Mouse (Mus musculus): ENCODE data around the gene Lsm11. TPM values are rescaled to one million over a fixed set of nuclear protein-coding genes. Genes with fewer than 3 reads are reported as not detected.
A peak's percentile ranks its signal among the peaks of the same experiment; 100 is the strongest.

Gene Lsm11
- polyA plus RNA-seq, 1 experiment from 2014 or later = 5.9 TPM

DNA sequence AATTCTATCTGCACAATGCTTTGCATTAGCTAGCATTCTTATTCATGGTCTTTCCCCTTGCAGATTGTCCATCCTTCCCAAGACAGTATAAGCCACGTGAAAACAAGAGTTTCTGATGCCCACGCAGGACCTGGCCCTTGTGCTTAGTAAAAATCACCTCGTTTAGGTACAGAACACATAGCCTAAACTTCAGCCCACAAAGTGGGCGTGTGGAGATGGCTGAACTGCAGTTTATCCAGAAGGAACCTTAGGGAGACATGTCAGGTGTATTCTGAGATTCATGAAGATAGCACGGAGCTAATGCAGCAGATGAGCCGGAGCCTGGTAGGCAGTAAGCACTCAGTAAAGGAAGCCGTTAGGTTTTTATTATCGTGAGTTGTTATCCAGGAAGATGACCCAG is 23.7 kb downstream of the Lsm11 start:
- H3K4me1 ChIP-seq = peaks cover 28% of the 10 kb centered on the region
- no peaks in the 10 kb centered on the region for H3K36me3 ChIP-seq (replicated peaks)
- WGBS = 54% methylated on average over 8 of the region's 8 CpGs
- DNase-seq (ENCODE audit: extremely low spot score, low spot score) = no peak
- peak overlapping the region; percentile 72 for H3K27ac ChIP-seq
- H3K9me3 ChIP-seq = no peaks in the 10 kb centered on the region
- peak overlapping the region; percentile 26 for H3K4me3 ChIP-seq
- H3K27me3 ChIP-seq (ENCODE audit: poor library complexity, severe bottlenecking) = no peaks in the 10 kb centered on the region

DNA sequence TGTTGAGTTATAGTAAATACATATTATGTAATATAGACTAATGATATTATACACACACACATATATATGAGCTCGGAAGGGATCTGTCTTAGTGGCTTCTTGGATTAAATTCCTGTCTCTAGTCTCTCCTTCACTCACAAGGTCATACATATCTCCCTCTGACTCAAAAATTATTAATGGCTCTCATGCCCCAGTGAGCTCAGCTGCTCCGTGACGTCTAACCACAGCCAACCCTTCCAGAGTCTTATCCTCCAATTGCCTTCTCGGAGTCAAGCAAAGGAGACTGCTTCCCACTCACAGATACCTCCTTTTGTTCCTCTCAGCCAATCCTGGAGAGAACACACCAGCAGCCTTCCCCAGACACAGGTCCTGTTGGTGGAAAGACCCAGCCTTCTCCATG is 25.9 kb downstream of the Lsm11 start:
- no peaks in the 10 kb centered on the region for H3K27me3 ChIP-seq (ENCODE audit: poor library complexity, severe bottlenecking)
- no peak overlapping the region for H3K27ac ChIP-seq
- DNase-seq (ENCODE audit: extremely low spot score, low spot score) = no peak
- no peaks in the 10 kb centered on the region for H3K36me3 ChIP-seq (replicated peaks)
- no peaks in the 10 kb centered on the region for H3K9me3 ChIP-seq
- 87% methylated on average over 4 of the region's 4 CpGs for WGBS
- H3K4me3 ChIP-seq = no peak overlapping the region
- peaks cover 19% of the 10 kb centered on the region for H3K4me1 ChIP-seq

DNA sequence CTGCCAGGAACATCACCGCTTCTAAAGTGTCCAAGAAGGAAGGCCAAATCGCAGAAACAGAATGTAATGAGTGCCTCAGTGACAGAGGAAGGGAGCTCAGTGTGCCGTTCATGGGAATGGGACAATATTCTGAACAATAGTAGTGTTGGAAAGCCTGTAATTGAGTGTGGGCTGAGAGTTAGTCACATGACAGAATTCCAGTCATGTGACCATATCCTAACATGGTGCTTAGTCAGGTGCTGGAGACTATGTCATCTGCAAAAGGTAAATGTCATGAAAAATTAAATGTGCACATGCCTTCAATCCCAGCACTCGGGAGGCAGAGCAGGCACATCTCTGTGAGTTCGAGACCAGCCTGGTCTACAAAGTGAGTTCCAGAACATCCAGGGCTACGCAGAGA is 26.7 kb downstream of the Lsm11 start:
- Histone ChIP-seq H3K4me3 (no peak overlapping the region), H3K4me1 (peaks cover 19% of the 10 kb centered on the region), H3K27ac (no peak overlapping the region), H3K36me3 (replicated peaks) (no peaks in the 10 kb centered on the region), H3K9me3 (no peaks in the 10 kb centered on the region), H3K27me3 (ENCODE audit: poor library complexity, severe bottlenecking) (no peaks in the 10 kb centered on the region)
- 93% methylated on average over 6 of the region's 6 CpGs for WGBS
- DNase-seq (ENCODE audit: extremely low spot score, low spot score) = no peak

DNA sequence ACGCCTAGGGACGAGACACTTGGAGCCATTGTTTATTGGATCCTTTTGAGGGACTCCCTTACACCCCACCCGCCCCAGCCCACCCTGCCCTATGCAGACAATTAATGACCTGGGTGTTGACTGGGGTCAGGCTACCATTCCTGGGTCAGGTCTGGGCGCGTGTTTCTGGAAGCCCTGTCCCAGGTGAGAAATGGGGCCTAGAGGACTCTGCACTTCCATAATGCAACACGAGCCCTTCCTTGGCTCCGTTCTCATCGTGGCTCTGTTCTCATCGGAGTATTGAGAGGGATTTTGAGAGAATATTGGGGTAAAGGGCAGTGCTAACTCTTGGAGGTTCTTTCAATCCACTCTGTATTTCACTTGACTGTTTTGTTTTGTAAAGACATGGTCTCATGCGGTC is 28.5 kb downstream of the Lsm11 start:
- no peaks in the 10 kb centered on the region for H3K9me3 ChIP-seq
- peaks cover 6% of the 10 kb centered on the region for H3K4me1 ChIP-seq
- H3K36me3 ChIP-seq (replicated peaks) = peaks cover 17% of the 10 kb centered on the region
- DNase-seq (ENCODE audit: extremely low spot score, low spot score) = no peak
- H3K27me3 ChIP-seq (ENCODE audit: poor library complexity, severe bottlenecking) = no peaks in the 10 kb centered on the region
- H3K4me3 ChIP-seq = no peak overlapping the region
- 85% methylated on average over 10 of the region's 10 CpGs for WGBS
- no peak overlapping the region for H3K27ac ChIP-seq

DNA sequence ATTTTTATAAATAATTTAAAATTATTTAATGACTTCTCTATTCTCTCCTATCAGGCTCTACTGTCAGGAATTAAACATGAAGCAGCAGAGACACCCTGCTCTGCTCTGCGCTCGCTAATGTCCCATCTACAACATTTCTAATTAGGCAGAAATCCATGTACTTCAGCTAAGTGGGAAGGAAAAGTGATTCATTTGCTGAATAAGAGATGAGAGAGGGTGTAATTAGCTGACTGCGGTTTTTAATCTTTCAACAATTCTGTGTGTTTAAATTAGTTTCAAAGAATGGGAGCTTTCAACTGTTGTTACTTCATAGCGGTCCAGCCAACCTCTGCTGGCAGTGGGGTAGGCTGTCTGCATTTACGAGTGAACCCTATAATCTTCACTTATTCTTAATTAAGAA is 34.0 kb downstream of the Lsm11 start:
- 92% methylated on average over 5 of the region's 5 CpGs for WGBS
- no peak for DNase-seq (ENCODE audit: extremely low spot score, low spot score)
- Histone ChIP-seq H3K9me3 (no peaks in the 10 kb centered on the region), H3K4me3 (no peak overlapping the region), H3K4me1 (no peaks in the 10 kb centered on the region), H3K27ac (no peak overlapping the region), H3K27me3 (ENCODE audit: poor library complexity, severe bottlenecking) (no peaks in the 10 kb centered on the region), H3K36me3 (replicated peaks) (peaks cover 66% of the 10 kb centered on the region)

DNA sequence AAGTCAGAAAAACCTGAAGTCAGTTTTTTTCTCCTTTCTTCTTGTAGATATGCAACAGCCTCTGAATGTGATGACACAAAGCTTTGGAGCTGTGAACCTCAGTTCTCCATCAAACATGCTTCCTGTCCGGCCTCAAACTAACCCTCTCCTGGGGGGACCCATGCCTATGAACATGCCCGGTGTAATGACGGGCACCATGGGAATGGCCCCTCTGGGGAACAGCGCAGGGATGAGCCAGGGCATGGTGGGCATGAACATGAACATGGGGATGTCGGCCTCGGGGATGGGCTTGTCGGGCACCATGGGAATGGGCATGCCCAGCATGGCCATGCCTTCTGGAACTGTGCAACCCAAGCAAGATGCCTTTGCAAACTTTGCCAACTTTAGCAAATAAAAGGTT is 35.8 kb downstream of the Lsm11 start:
- 95% methylated on average over 7 of the region's 7 CpGs for WGBS
- Histone ChIP-seq H3K27ac (no peak overlapping the region), H3K4me1 (no peaks in the 10 kb centered on the region), H3K9me3 (no peaks in the 10 kb centered on the region), H3K27me3 (ENCODE audit: poor library complexity, severe bottlenecking) (no peaks in the 10 kb centered on the region), H3K4me3 (no peak overlapping the region), H3K36me3 (replicated peaks) (peaks cover 74% of the 10 kb centered on the region)
- no peak for DNase-seq (ENCODE audit: extremely low spot score, low spot score)

DNA sequence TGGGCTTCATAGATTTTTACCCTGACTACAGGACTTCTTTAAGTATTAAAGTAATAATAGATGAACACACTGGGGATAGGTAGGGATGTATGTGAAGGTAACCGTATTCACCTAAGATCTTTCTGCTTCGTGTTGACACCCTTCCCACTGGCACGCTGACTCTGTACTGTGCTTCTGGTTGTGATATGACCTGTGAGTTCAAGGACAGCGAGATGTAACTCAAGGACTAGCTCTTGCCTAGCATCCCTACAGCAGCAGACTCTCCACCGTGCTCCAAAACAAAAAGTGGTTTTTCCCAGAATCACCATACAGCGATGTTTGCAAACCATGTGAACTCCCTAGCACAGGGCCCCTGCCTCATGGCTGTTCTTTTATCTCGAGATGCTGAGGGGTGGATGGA is 36.7 kb downstream of the Lsm11 start:
- Histone ChIP-seq H3K27me3 (ENCODE audit: poor library complexity, severe bottlenecking) (no peaks in the 10 kb centered on the region), H3K27ac (no peak overlapping the region), H3K4me3 (no peak overlapping the region), H3K4me1 (no peaks in the 10 kb centered on the region), H3K36me3 (replicated peaks) (peaks cover 82% of the 10 kb centered on the region), H3K9me3 (no peaks in the 10 kb centered on the region)
- DNase-seq (ENCODE audit: extremely low spot score, low spot score) = no peak
- WGBS = 94% methylated on average over 7 of the region's 7 CpGs

DNA sequence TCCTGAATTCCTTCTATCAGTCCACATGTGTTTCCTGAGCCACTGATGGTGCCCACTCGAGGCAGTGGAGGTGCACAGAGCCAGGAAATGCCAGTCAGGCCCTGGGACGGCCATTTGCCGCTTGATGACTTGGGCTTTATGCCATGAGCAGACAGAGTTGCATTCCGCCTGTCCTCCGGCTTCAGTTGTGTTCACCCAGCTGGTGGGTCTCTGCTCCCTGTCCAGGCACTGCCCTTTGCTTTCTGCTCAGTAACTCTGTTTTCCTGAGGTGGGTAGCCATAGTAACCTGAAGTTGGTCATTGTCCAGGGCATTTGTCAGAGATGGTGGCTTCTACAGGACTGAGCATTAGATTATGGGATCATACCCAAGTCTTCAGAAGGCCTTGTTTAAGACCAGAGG is 37.4 kb downstream of the Lsm11 start:
- Histone ChIP-seq H3K9me3 (no peaks in the 10 kb centered on the region), H3K36me3 (replicated peaks) (peaks cover 84% of the 10 kb centered on the region), H3K4me1 (no peaks in the 10 kb centered on the region), H3K27me3 (ENCODE audit: poor library complexity, severe bottlenecking) (no peaks in the 10 kb centered on the region), H3K4me3 (no peak overlapping the region), H3K27ac (no peak overlapping the region)
- WGBS = 89% methylated on average over 5 of the region's 5 CpGs
- no peak for DNase-seq (ENCODE audit: extremely low spot score, low spot score)

DNA sequence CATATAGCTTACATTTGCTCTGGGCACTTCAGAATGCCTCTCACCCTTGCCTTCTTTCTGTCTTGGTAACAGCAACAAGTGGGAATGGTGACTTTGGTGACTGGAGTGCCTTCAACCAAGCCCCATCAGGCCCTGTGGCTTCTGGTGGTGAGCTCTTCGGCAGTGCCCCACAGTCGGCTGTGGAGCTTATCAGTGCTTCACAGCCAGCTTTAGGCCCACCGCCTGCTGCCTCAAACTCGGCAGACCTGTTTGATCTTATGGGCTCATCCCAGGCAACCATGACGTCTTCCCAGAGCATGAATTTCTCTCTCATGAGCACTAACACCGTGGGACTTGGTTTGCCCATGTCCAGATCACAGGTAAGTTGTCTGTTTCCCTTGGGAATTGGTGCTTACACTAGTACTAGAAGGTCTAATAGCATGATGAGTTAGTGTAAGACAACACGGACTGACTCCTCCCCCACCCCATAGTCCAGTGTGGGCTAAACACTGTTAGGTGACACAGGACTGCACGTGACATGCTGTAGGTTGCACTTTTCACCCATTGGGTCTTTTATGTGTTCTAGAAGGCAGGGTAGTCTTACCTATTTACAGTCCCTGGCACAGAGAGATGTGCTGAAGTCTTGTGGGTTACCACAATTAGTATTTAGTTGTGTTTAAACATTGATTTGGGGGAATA is 38.5 kb downstream of the Lsm11 start:
- no peak overlapping the region for H3K27ac ChIP-seq
- 89% methylated on average over 8 of the region's 8 CpGs for WGBS
- H3K9me3 ChIP-seq = no peaks in the 10 kb centered on the region
- no peak overlapping the region for H3K4me3 ChIP-seq
- no peaks in the 10 kb centered on the region for H3K4me1 ChIP-seq
- H3K36me3 ChIP-seq (replicated peaks) = peaks cover 78% of the 10 kb centered on the region
- DNase-seq (ENCODE audit: extremely low spot score, low spot score) = no peak
- H3K27me3 ChIP-seq (ENCODE audit: poor library complexity, severe bottlenecking) = no peaks in the 10 kb centered on the region

DNA sequence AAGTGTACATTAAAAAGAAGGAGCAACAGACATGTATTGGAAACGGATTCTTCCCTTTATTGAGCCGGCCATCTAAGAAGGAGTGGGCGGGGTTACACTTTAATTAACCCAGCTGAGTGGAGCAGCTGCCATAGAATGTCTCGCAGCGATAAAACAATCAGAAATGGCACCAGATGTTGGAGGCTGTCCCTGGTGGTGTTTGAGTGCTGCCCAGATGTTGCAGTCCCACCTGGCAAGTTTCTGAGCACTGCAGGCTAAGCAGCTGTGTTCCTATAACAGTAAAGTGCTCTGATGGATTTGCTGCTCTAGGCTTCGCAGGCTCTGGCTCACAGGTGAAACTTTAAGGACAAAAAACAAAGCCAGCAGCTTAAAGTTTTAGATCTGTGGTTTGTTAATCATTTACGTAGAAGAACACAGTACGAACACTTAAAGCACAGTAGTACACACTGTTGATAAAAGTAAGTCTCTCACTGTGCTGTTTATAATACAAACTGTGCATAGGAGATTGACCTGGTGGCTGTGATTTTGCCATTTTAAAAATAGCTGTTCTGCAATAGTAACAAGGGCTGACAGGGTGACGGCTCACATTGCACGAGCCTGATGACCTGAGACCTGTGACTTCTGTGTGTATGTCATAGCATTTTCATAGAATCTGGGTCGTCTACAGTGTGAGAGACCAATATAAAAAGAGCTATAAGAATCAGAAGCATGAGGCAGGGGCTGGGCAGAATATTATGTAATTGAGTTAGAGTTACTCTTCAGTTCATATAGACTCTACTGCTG is 44.3 kb downstream of the Lsm11 start:
- Histone ChIP-seq H3K4me3 (no peak overlapping the region), H3K27ac (no peak overlapping the region), H3K36me3 (replicated peaks) (peaks cover 70% of the 10 kb centered on the region), H3K27me3 (ENCODE audit: poor library complexity, severe bottlenecking) (no peaks in the 10 kb centered on the region), H3K4me1 (no peaks in the 10 kb centered on the region), H3K9me3 (no peaks in the 10 kb centered on the region)
- whole genome bisulfite sequencing = 89% methylated on average over 11 of the region's 11 CpGs
- DNase-seq (ENCODE audit: extremely low spot score, low spot score) = no peak

DNA sequence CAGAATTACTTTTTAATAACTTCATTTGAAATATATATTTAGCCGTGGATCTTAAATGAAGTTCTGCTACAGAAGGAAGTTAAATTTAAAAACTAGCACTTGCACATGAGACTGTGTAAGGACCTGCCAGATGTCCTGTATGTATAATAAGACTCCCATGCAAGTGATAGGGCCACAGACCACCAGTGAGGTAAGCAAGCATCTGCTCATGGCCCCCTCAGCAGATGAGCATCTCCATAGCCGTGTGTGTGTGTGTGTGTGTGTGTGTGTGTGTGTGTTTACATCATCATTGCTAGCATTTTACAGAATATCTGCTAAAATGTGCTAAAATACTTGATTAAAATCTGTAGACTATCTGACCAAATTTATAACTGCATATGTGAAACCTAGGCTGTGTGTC is 47.3 kb downstream of the Lsm11 start:
- 89% methylated on average over 2 of the region's 2 CpGs for WGBS

DNA sequence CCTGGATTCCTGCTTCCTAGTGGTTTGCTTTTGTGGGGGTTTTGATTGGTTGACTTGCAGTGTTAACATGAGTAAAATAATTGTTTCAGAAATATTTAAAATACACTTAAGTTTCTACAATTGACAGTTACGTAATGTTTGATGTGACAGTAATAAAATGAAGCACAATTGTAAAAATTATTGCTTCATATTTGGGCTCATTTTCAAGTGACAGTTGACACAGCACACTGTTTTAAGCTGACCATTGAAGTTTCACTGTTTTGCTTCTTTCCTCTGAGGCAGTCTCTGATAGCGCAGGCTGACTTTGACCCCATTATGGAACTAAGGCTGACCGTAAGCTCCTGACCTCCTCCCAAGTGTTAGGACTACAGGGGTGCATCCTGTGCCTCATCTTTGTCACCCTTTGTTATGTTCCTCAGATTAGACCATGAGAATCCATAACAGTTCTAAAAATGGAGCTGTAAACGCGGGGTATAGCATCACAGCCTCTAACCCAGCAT is 51.8 kb downstream of the Lsm11 start:
- Histone ChIP-seq H3K9me3 (no peaks in the 10 kb centered on the region), H3K4me3 (no peak overlapping the region), H3K36me3 (replicated peaks) (peaks cover 97% of the 10 kb centered on the region)

More for the DNA sequence above, 47.3 kb downstream of the Lsm11 start:
- no peak for DNase-seq (ENCODE audit: extremely low spot score, low spot score)
- Histone ChIP-seq H3K9me3 (no peaks in the 10 kb centered on the region), H3K4me3 (no peak overlapping the region), H3K27me3 (ENCODE audit: poor library complexity, severe bottlenecking) (no peaks in the 10 kb centered on the region), H3K36me3 (replicated peaks) (peaks cover 80% of the 10 kb centered on the region), H3K4me1 (no peaks in the 10 kb centered on the region), H3K27ac (no peak overlapping the region)

DNA sequence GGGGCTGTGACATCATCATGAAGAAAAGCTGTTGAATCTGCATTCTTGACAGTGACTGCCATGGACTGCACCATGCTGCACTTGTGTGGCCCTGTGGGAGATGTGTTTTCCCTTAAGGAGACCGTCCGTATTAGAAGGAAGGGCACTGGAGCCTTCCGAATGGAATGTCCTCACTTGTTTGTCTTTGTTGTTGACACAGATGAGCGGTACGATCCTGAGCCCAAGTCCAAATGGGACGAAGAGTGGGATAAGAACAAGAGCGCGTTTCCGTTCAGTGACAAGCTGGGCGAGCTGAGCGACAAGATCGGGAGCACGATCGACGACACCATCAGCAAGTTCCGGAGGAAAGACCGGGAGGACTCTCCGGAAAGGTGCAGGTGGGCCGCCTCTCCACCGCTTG is 54.3 kb downstream of the Lsm11 start:
- no peaks in the 10 kb centered on the region for H3K27me3 ChIP-seq (ENCODE audit: poor library complexity, severe bottlenecking)
- no peaks in the 10 kb centered on the region for H3K9me3 ChIP-seq
- no peak overlapping the region for H3K4me3 ChIP-seq
- H3K27ac ChIP-seq = no peak overlapping the region
- no peak for DNase-seq (ENCODE audit: extremely low spot score, low spot score)
- whole genome bisulfite sequencing = 94% methylated on average over 20 of the region's 20 CpGs
- H3K4me1 ChIP-seq = peaks cover 7% of the 10 kb centered on the region; the same call in 1 of the 2 replicates
- peaks cover 100% of the 10 kb centered on the region for H3K36me3 ChIP-seq (replicated peaks)

More for the DNA sequence above, 51.8 kb downstream of the Lsm11 start:
- Histone ChIP-seq H3K4me1 (no peaks in the 10 kb centered on the region), H3K27me3 (ENCODE audit: poor library complexity, severe bottlenecking) (no peaks in the 10 kb centered on the region), H3K27ac (no peak overlapping the region)
- WGBS = 96% methylated on average over 5 of the region's 5 CpGs
- no peak for DNase-seq (ENCODE audit: extremely low spot score, low spot score)

Measured in forebrain, embryonic 10.5 days (tissue).